Mouse (Mus musculus) liver, embryonic 14.5 days (tissue): Measurements from ENCODE around the gene Tinf2. TPM values are rescaled to one million over a fixed set of nuclear protein-coding genes. Genes with fewer than 3 reads are reported as not detected.

Experiments used
- ATAC-seq: fragments of 200-750 bp; cut with Nextera tagmentation; 2 replicates; pipeline ENCODE4 v1.8.0; 2017; ENCODE audit warnings: moderate number of reproducible peaks, mild to moderate bottlenecking, moderate library complexity; ENCODE audit not compliant: insufficient read depth
- DNase-seq, 3 experiments: peaks; one replicate each; pipeline ENCODE4 v3.0.0-alpha.2; 2012 to 2013; ENCODE audit warnings: low read depth in 3 of 3, low spot score in 3 of 3
- H3K27ac ChIP-seq: fragments of 300-500 bp; sonication (generic); 2 replicates; pipeline ENCODE4 v1.5.1; 2014; ENCODE audit warnings: moderate library complexity, mild to moderate bottlenecking, control low read depth, inconsistent platforms
- H3K27me3 ChIP-seq: fragments of 300-500 bp; sonication (generic); 2 replicates; pipeline ENCODE4 v1.6.1; 2014; ENCODE audit warnings: mild to moderate bottlenecking, low read length, moderate library complexity; ENCODE audit not compliant: control insufficient read depth, insufficient read depth
- H3K36me3 ChIP-seq: fragments of 300-500 bp; sonication (generic); replicated peaks from 2 replicates; pipeline ENCODE4 v1.6.1; 2014; ENCODE audit warnings: low read depth; ENCODE audit not compliant: control insufficient read depth, insufficient read depth
- H3K4me1 ChIP-seq, 2 experiments: fragments of 200-500 bp in 1 of 2; fragments of 300-500 bp in 1 of 2; sonication (generic) in 1 of 2; replicated peaks; 2 replicates each; pipeline ENCODE4 v1.6.1; 2012 to 2014; ENCODE audit warnings: antibody characterized with exemption in 1 of 2, inconsistent platforms in 1 of 2, low read length in 1 of 2; ENCODE audit not compliant: control insufficient read depth in 2 of 2, insufficient read depth in 2 of 2
- H3K4me2 ChIP-seq: fragments of 300-500 bp; sonication (generic); 2 replicates; pipeline ENCODE4 v1.6.1; 2014; ENCODE audit warnings: low read depth, mild to moderate bottlenecking, control low read depth, moderate library complexity
- H3K4me3 ChIP-seq, 2 experiments: fragments of 200-500 bp in 1 of 2; fragments of 300-500 bp in 1 of 2; sonication (generic) in 1 of 2; 2 replicates each; pipeline ENCODE4 v1.5.1; 2012 to 2014; ENCODE audit warnings: low read depth in 2 of 2, low read length in 2 of 2, mild to moderate bottlenecking in 2 of 2, control low read depth in 1 of 2, inconsistent platforms in 1 of 2, moderate library complexity in 1 of 2; ENCODE audit not compliant: insufficient read depth in 1 of 2
- H3K9ac ChIP-seq: fragments of 300-500 bp; sonication (generic); replicated peaks from 2 replicates; pipeline ENCODE4 v1.6.1; 2014; ENCODE audit warnings: mild to moderate bottlenecking, control low read depth, moderate library complexity
- H3K9me3 ChIP-seq: fragments of 300-500 bp; sonication (generic); 2 replicates; pipeline ENCODE4 v1.6.1; 2016; ENCODE audit warnings: low read length, mixed read lengths; ENCODE audit not compliant: control insufficient read depth
- CTCF ChIP-seq: IDR thresholded peaks from 2 replicates; pipeline ENCODE4 v1.5.1; 2016; ENCODE audit warnings: antibody characterized with exemption, low read depth, control low read depth
- EP300 ChIP-seq: IDR thresholded peaks from 2 replicates; pipeline ENCODE4 v1.6.1; 2016; ENCODE audit warnings: antibody characterized with exemption, low read depth
- WGBS: fragments of 180-500 bp; shearing (Covaris S2); extraction: QIAGEN DNeasy Blood & Tissue Kit; methylation state at CpG from one replicate; pipeline ENCODE4 v1.1.7; 2014; ENCODE audit not compliant: insufficient replicate concordance; 5-methylcytosine and 5-hydroxymethylcytosine counted together
- polyA plus RNA-seq, 2 experiments: library from polyadenylated mRNA; depleted of rRNA in 1 of 2; stranded (reverse) in 1 of 2; unstranded in 1 of 2; fragments of >200 nt; fragmentation: Nextera tagmentation in 1 of 2; extraction: Ambion mirVana in 1 of 2; gene quantifications; 2 replicates each; pipeline versions ENCODE4 v1.2.1 to v1.2.3; 2012 to 2014

Tinf2 gene
- polyA plus RNA-seq, 2 experiments = 16.6 to 19.0 TPM

DNA sequence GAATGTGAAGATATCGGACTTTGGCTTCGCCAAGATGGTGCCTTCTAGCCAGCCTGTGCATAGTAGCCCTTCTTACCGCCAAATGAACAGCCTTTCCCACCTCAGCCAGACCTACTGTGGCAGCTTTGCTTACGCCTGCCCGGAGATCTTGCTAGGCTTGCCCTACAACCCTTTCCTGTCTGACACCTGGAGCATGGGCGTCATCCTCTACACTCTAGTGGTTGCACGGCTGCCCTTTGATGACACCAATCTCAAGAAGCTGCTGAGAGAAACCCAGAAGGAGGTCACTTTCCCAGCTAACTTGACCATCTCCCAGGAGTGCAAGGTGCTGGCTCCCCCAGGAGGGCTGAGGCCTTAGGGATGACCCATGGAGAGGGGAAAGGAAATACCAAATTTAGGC, 30.1 kb downstream of the Tinf2 start:
- Histone ChIP-seq H3K27ac (no peak overlapping the region), H3K27me3 (no peaks in the 10 kb centered on the region), H3K9me3 (no peaks in the 10 kb centered on the region), H3K4me3 (no peak overlapping the region), H3K4me2 (no peak overlapping the region), H3K4me1 (no peaks in the 10 kb centered on the region), H3K9ac (no peak overlapping the region), H3K36me3 (no peaks in the 10 kb centered on the region)
- no peak for DNase-seq
- 76% methylated on average over 7 of the region's 7 CpGs for WGBS
- no peak for TF ChIP-seq EP300
- TF ChIP-seq CTCF = no peak
- no peak for ATAC-seq

DNA sequence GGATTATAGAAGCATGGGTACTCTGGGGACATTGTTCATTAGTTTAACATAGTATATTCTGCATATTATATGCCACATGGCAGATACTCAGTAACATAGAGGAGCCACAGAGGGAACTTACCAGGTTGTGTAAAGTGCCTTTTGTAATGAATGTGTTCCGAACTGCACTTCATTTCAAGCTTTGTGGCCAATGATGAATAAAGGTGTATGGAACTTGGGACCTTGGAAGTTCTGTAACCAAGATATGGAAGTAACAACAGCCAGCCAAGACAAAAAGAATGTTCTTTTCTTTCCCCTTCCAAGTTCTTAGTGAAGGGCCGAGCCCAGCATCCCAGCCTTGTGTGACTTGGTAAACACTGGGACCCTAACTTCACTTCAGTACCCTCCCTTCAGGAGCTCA, 31.7 kb downstream of the Tinf2 start, which contains the start of gene Tssk4:
Tssk4 (plus strand) TSS at position 301 of the 400 bp plus-strand sequence.
- H3K27ac ChIP-seq = no peak within 1 kb of the TSS
- peaks cover 2 to 5% of the 10 kb centered on the region in 2 experiments for H3K4me1 ChIP-seq
- no peaks in the 10 kb centered on the region for H3K27me3 ChIP-seq
- H3K36me3 ChIP-seq = no peaks in the 10 kb centered on the region
- H3K4me2 ChIP-seq = no peak within 1 kb of the TSS
- no peaks in the 10 kb centered on the region for H3K9me3 ChIP-seq
- DNase-seq (no peak), ATAC-seq (no peak)
- no peak within 1 kb of the TSS for H3K9ac ChIP-seq
- no peak within 1 kb of the TSS for H3K4me3 ChIP-seq
- 91% methylated on average over 2 of the region's 2 CpGs for WGBS
- TF ChIP-seq EP300 (no peak), CTCF (no peak)

- ATAC-seq = no peak
- peak overlapping the region; percentile 90 to 92 for H3K4me3 ChIP-seq
- H3K9ac ChIP-seq = peak overlapping the region; percentile 89
- peak overlapping the region; percentile 74 for H3K4me2 ChIP-seq
- H3K4me1 ChIP-seq = peaks cover 17 to 22% of the 10 kb centered on the region in 2 experiments
- no peaks in the 10 kb centered on the region for H3K27me3 ChIP-seq
- DNase-seq = no peak
- whole genome bisulfite sequencing = 21% methylated on average over 17 of the region's 17 CpGs
- no peak for TF ChIP-seq EP300
- no peak for TF ChIP-seq CTCF
- H3K36me3 ChIP-seq = peaks cover 16% of the 10 kb centered on the region
- H3K9me3 ChIP-seq = no peaks in the 10 kb centered on the region
- H3K27ac ChIP-seq = peak overlapping the region; percentile 71
These were observed 37.2 kb downstream of the Tinf2 start for GRCm38 (mm10) chr14:55644261-55644888.

- WGBS = under 1% methylated on average over 89 of the region's 89 CpGs
- Histone ChIP-seq H3K9ac (peak within 1 kb of the TSS; percentile 89), H3K4me1 (peaks cover 17 to 22% of the 10 kb centered on the region in 2 experiments), H3K27me3 (no peaks in the 10 kb centered on the region), H3K27ac (peak within 1 kb of the TSS; percentile 71), H3K4me2 (peak within 1 kb of the TSS; percentile 74), H3K4me3 (peak within 1 kb of the TSS; percentile 90 to 92), H3K9me3 (no peaks in the 10 kb centered on the region), H3K36me3 (peaks cover 25% of the 10 kb centered on the region)
- TF ChIP-seq EP300 (peak; percentile 63), CTCF (0 out of 2 replicates have a peak, but pooled peaks have one; percentile 11)
- DNase-seq (peak; percentile 62 to 73 (median 68)), ATAC-seq (peak; percentile 87)
These were observed 38.3 kb downstream of the Tinf2 start, which contains the start of gene Tm9sf1 for GRCm38 (mm10) chr14:55643060-55643907. Tm9sf1 (minus strand) TSS chr14:55643806.

GRCm38 (mm10) chr14:55642679-55643059, 39.0 kb downstream of the Tinf2 start:
- Histone ChIP-seq H3K4me3 (peak overlapping the region; percentile 90 to 92), H3K27me3 (no peaks in the 10 kb centered on the region), H3K9ac (peak overlapping the region; percentile 89), H3K4me2 (peak overlapping the region; percentile 74), H3K36me3 (peaks cover 31% of the 10 kb centered on the region), H3K27ac (peak overlapping the region; percentile 71; the same call in 1 of the 2 replicates), H3K9me3 (no peaks in the 10 kb centered on the region), H3K4me1 (peaks cover 17 to 22% of the 10 kb centered on the region in 2 experiments)
- DNase-seq = no peak
- ATAC-seq = peak; percentile 29
- WGBS = 14% methylated on average over 8 of the region's 8 CpGs
- TF ChIP-seq EP300 = no peak
- no peak for TF ChIP-seq CTCF
